Mouse (Mus musculus): ENCODE measurements around the gene Nr0b2.

The Nr0b2 gene

DNA sequence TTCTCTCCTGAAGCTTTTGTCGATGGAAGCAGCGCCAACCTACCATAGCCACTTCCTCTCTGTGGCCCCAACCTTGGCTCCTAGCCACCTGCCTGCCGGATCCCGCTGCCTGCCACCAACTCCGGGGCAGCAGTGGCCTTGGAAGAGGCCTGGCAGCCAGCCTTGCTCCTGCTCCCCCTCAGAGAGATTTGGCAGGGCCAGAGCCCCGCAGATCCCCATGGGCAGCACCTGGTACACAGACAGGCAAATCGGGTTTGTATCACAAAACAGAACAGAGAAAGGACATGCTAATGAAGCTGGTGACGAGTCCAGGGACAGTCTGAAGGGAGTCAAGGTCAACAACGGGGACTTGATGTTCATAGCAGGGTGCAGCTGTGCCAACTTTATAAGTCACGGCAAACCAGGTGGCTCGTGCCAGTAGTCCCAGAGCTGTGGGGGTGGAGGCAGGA is 10.0 kb downstream of the Nr0b2 start:
- peak; percentile 92 for DNase-seq

DNA sequence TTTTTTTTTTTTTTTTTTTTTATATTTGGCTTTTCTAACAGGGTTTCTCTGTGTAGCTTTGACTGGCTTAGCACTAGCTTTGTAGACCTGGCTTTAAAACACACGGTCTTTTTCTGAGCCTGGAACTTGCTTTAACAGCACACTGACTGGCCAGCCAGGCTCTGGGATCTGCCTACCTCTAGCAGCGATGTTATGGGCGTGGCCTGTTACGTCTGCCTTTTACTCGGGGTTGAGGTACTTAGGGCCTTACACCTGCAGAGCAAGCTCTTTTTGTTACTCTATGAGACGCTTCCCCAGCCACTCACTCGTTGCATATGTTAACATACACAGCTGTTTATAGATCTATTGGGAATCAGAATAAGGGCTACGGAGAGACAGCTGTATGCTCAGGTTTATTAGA is 14.1 kb downstream of the Nr0b2 start:
- no peak for DNase-seq

DNA sequence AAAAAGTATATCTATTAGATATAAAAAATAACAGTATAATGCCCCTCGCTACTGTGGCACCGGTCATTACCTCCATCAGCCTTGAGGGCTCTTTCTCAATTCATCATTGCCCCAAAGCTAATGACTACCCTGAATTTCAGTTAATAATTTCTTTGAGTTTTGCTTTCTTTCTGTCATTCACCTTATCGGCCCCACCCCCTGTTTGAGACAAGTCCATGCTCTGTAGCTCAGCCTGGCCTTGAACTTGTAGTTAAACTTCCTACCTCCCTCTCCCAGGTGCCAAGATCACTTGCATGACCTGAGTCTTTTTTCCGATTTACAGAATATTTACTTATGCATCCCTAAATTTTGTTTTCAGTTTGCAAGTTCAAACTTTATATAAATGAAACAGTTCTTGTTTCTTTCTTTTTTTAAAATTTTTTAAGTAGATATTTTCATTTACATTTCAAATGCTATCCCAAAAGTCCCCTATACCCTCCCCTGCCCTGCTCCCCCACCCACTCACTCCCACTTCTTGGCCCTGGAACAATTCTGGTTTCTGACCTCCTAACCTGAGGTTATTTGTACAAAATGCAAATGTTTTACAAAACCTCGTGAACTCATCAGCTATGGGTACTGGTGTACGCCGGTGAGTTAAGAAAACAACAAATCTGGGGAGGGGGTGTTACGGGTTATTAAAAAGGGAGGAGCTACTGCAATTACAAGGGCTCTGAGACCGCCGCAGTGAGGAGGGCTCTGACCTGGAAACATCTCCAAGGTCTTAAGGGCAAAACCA is 16.3 kb downstream of the Nr0b2 start:
- DNase-seq, result no peak

DNA sequence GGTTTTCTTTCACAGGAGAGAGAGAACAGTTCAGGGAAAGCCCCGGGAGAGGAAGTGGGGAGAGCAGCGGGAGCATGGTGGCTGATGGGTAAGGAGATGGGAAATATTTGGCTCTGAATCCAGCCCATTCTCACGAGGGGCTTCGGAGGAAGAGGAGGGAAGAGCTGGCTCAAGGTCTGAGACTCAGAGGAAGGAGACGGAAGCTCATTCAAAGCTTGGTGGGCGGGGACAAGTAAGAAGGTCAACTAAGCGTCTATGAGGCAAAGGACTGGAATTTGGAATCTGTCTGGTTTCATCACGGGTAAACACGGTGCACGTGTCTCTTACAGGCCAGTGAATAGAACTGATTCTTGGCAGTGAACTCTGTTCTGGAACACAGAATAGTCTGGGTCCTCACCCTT is 16.9 kb downstream of the Nr0b2 start:
- no peak for DNase-seq

DNA sequence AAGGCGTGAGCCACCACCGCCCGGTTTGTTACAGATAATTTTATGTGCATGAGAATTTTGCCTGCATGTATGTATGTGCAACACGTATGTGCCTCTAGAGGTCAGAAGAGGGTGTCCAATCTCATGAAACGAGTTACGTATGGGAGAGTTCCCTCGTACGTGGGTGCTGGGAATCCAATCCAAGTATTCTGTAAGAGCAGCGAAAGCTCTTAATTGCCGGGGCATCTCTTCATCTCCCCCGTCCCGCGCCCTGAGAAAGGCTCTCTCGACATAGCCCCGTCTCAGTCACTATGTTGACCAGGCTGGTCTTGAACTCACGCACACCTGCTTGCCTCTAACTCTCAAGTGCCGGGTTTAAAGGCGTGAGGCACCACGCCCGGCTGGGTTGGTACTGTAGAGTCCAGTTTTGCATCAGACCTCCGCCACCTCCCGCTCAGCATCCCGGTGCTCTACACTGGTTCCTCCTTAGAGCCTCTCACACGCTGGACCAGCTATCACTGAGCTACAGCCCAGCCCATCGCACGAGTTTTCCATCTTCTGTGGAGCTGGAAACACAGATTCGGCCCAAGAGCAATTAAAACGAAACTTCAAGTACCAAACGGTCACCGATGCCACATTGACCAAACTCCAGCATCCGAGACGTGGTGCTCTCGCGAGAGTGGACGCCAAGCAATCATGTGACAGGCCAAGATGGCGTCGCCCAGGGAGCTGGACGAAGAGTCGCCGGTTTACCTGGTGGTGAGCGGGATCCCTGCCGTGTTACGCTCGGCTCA is 21.1 kb downstream of the Nr0b2 start, which contains the start of gene Gpatch3:
Gpatch3 (plus strand) TSS at position 676 of the 773 bp plus-strand sequence.
- peak; percentile 89 for DNase-seq

DNA sequence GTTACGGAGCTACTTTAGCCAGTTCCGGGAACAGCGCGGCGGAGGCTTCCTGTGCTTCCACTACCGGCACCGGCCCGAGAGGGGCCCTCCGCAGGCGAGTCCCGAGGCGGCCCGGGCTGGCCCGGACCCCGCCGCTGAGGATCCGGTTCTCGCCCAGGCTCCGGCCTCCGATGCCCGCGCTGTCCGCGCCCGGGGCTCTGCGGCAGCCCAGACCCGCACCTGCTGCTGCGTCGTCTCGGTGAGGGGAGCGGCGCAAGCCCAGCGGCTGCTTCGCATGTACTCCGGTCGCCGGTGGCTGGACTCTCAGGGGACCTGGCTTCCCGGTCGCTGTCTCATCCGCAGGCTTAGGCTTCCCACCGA is 21.6 kb downstream of the Nr0b2 start:
- no peak for DNase-seq

DNA sequence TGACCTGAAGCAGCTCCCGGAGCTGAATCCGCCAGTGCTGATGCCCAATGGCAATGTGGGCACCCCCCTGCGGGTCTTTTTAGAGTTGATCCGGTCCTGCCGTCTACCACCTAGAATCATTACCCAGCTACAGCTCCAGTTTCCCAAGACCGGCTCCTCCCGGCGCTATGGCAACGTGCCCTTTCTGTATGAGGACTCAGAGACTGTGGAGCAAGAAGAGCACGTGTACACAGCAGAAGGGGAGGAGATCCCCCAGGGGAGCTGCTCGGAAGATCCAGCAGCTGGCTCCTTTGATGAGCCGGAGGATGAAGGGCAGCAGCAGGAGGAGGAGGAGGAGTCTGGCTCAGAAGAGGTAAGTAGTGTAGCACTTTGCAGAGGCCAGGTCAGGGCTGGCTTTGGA is 24.8 kb downstream of the Nr0b2 start:
- DNase-seq, result no peak

DNA sequence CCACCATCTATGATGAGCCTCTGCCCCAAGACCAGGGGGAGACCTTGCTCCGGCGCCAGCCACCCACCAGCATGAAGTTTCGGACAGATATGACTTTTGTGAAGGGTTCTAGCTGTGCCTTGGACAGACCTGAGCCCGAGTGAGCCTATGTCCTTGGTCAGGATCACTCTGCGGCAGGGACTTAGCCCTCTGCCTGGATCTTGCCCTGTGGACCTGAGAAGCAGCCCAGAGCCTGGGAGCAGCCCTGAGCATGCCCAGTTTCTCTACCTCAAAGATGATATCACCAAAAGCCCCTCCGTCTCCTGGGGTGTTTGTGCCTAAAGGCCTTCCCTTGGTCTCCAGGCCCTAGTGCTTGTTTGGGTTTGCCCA is 30.5 kb downstream of the Nr0b2 start:
- no peak for DNase-seq

DNA sequence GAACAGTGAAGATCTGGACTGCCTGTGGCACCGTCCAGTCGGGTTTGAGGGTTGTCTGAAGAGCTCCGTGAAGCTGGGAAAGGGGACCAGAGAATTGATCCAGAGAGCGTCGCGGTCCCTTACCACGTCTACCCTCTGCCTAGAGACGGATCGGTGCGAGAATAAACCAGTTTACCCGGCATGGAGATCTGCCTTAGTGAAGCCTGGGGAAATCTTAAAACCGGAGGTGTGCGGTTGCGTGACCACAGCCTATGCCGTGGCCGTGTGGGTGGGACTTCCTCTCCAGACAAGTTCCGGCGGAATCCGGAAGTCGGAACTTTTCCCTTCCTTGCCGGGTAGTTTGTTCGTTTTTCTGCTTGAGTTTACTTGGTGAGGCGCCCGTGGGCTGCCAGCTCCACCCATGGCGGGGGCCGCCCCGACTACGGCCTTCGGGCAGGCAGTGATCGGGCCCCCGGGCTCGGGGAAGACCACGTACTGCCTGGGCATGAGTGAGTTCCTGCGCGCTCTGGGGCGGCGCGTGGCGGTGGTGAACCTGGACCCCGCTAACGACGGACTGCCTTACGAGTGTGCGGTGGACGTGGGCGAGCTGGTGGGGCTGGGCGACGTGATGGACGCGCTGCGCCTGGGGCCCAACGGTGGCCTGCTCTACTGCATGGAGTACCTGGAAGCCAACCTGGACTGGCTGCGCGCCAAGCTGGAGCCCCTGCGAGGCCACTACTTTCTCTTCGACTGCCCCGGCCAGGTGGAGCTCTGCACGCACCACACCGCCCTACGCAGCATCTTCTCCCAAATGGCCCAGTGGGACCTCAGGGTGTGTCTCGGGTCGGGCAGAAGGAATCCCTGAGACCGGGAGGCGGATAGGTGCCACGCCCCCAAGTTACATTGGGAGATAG is 31.1 kb downstream of the Nr0b2 start, which contains the start of gene Gpn2:
Gpn2 (plus strand) TSS at position 304 of the 893 bp plus-strand sequence.
- DNase-seq, result peak; percentile 71

DNA sequence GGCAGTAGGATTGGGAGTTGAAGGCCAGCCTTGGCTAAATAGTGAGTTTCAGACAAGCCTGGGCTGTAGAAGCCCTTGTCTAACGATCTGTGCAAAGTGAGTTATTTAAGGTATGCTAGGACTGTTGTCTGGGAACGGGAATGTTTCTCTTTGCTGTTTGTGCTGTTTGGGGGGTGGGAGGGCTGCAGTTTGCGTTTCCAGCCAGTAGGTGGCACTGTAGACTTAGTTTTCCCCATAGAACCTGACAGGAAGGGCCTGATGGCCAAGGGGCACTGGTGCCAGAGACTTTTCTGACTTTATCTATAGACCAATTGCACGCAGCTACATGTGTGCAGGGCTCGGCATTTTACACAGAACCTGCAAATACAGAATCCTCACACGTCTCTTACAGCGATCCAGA is 39.4 kb downstream of the Nr0b2 start:
- DNase-seq, result no peak

DNA sequence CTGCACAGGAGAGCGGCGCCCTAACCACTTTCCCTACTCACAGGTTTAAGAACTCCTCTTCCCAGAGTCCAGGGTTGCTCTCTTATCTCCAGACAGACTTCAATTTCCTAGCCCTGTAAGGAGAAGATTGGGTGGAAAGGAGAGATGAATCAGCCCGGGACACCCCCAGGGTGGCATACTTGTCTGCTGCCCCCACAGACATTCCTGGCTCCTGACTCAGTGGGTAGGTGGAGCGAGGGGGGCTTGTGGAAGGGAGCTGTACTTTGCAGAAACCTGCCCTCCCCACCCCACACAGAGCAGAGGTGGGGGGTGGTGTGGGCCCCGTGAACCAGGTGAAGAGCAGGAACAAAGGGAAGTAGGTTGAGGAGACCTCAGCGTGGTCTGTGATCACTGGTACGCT is 42.4 kb downstream of the Nr0b2 start:
- no peak for DNase-seq

DNA sequence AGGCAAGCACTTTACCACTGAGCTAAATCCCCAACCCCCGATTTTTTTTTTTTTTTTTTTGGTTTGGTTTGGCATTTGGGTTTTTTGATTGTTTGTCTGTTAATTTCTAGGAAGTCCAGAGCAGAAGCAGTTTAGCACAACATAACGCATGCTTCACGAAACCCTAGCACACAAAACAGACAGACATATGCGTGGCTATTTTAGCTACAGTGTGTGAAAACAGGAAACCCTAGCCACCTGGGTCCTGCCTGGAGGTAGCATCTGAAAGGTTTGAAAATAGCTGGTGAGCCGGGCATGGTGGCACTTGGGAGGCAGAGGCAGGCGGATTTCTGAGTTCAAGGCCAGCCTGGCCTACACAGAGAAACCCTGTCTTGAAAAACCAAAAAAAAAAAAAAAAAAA is 42.9 kb downstream of the Nr0b2 start:
- no peak for DNase-seq

DNA sequence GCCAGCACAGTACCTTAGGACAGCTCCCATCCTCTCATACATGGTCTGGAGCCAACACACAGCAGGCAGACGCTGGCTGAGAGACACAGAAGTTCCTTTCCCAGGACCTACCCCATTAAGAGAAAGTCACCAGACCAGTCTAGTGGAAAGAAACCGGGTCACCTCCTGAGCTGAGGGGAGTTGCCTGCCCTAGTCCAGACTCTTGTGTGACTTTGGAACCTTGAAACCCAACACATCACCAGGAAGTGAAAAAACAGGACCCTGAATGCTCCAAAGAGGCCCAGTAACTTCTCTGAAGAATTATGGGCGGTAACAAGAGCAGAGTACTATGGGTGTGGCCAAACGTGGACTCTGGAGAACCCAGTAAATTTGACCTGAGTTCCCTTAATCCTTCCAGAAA is 45.4 kb downstream of the Nr0b2 start:
- DNase-seq, result no peak

DNA sequence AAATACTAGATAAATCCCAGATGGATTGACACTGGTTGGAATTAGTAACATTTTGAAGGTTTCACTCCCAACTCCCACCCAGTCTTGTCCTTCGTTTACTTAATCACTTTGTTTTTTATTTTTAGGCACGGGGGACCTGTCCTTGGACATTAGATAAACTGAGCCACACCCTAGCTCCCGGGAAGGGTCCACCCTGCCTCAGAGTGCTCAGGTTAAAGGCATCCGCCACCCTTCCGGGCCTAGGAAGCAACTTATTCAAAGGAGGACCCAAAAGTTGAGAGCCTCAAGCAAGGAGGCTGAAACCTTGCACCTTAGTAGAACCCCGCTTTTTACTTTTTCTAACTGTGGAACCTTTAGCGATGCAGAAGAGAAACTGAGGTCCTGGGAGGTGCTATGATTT is 45.9 kb downstream of the Nr0b2 start:
- DNase-seq, result no peak

DNA sequence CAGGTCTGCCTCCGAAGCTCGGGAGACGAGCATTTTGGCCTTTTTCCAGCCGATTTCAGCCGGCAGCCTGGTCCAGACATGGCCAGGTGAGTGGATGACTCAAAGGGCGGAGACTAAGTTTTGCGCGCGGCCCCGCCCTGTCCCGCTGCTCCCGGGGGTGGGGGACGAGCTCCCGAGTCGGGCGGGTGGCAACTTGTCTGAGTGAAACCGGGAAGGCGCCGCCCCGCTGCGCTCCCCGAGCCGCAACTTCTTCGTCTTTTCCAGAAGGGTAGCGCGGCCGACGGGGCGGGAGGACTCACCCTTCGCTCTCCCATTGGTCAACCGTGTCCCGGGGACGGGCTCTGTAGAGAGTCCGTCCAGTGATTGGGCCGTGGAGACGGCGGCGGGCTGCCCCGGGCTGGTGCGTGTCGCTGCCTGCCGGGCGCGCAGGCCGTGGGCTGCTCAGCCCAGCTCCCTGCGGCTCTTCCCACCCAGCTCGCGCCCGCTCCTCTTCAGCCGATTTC is 46.4 kb downstream of the Nr0b2 start:
- peak; percentile 65 for DNase-seq

DNA sequence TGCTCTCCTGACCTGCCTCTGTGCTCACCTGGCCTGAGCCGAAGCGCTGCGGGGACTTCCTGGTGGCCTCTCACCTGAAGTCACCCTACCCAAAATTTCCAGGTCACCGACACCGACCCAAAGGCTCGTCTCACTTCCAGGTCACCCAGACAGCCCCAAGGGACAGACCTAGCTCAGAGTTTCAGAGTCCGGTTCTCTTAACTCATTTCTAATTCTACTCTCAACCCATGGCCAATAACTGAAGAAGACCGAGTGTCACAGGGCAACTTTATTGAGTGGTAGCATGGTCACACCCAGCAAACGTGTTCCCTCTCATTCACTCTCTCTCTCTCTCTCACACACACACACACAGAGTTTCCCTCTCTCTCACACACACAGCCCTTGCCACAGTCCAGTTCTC is 47.1 kb downstream of the Nr0b2 start:
- DNase-seq, result no peak

DNA sequence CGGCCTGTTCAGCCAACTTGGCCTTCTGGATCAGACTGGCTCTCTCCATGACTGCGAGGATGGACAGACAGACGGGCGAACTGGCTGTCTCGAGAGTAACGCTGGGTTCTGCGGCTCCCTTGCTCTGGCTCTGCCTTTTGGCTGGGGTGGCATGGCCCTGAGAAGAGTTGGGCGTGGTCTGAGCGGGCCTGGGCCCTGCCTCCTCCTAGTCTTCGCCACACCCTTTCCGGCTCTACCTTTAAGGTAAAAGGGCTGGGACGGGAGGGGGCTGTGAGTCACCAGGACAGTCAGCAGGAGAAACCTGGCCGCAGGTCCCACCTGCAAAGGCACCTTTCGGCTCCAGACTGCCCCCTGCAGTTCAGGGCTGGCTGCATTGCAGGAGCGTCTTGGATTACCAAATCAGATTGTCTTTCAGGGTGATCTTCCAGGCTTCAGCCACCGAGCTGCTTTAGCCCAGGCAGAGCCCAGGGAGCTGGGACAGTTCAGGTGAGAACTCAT is 48.6 kb downstream of the Nr0b2 start, which contains the start of gene Sfn:
Sfn (minus strand) TSS at position 448 of the 498 bp plus-strand sequence.
- no peak for DNase-seq

DNA sequence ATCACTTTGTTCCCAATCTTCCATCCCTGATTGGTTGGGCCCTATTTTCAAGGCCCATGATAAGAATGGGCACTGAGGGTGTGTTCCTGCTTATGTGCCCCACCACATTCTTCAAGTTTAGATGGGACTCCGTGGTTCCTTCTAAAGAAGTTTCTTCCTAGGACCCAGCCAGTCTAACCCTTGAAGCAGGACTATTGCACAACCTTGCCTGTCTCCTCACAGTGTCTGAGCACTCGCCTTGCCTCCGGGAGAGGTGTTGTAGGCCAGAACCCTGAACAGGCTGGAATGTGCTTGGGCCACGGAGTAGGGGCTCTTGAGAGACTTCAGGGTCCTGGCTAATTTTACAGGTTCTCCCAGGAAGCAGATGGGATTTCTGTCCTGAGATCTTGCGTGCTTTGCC is 49.9 kb downstream of the Nr0b2 start:
- no peak for DNase-seq

DNA sequence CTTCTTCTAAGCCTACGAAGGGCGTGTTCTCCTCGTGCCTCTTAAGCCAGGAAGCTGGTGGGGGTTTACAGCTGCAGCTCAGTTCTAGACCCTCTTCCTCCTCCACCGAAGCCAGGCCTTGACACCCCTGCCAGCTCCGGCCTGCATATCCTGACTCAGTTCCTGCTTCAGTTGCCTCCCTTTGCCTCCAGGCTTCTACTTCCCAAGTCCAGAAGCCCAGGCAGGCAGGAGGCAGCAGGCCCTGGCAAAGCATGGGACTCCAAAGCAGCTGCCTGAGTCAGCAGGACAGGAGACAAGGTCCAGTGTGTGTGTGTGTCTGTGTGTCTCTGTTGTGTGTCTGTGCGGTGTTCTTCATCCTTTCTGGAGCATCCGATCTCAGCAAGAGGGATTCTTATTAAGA is 51.0 kb downstream of the Nr0b2 start:
- DNase-seq, result no peak

DNA sequence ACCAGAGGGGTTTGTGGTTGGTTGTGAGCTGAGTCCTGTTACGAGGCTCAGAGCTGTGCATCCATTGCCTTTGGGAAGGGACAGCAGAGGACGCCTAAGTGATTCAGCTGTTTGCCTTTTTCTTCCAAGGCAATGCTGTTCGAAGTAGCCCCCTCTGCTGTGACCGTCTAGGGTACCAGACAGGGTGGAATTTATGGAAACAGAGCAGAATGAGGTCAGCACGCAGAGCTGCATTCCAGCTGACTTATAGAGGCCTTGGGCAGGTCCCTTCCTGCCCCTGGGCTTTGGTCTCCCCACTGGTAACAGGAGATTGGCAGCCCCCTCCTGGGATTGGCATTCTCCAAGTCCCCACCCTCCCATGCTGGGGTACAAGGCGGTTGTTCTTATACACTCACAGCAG is 51.7 kb downstream of the Nr0b2 start:
- DNase-seq, result no peak

DNA sequence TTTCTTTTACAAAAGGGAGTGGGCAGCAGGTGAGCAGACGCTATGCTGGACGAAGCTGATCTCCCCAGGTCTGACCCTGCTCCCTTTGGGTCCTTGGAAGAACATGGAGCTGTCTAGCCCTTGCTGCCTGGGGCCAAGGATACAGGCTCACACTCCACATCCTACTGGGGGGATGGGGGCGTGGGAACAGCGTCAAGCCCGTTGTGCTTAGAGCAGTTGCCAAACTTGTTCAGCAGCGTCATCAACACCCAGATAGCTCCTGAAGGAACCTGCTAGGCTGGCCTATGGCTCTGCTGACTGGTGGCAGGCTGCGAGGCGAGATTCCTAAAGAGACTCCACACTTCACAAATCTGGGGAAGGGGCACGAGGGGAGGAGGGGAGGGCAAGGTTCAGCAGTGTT is 52.2 kb downstream of the Nr0b2 start:
- no peak for DNase-seq
